Mouse (Mus musculus) CD8-positive naive resting alpha-beta T cell, adult 2 months (primary cell): Measurements from ENCODE around the gene Tox2.
A peak's percentile ranks its signal among the peaks of the same experiment; 100 is the strongest.

ENCODE experiments used
- DNase-seq, 2 experiments: peaks; one replicate each; pipeline ENCODE4 v3.0.0; 2022; ENCODE audit warnings: low read depth in 2 of 2, low spot score in 2 of 2

The Tox2 gene

GRCm38 (mm10) chr2:163202884-163203634 is at the start of gene Tox2:
TSS of gene Tox2 (plus strand) at chr2:163203125.
- DNase-seq, result peak; percentile 39 to 61

- DNase-seq, result no peak
Observed at GRCm38 (mm10) chr2:163154673-163155072, 48.3 kb upstream of the Tox2 start.

GRCm38 (mm10) chr2:163158979-163159378 is 43.9 kb upstream of the Tox2 start:
- no peak for DNase-seq

DNA sequence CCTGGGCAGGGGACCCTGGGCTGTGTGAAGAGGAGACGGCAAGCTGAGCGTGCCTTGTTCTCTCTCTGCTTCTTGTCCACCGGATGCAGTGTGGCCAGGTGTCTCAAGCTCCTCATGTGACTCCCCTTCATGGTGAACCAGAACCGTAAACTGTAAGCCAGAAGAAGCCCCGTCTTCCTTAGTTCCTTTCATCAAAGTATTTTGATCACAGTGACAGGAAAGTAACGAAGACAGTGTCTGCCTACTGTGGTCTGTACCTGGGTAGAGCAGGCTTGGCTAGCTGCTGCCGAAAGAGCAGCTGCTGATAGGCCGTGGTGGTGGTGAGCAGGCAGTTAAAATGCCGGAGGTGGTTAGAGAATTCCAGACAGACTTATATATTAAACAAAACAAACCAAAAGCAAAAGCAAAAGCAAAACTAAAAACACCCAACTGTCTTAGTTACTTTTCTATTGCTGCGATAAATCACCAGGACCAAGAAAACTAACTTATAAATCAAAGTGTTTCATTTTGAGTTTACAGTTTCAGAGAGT is 38.4 kb upstream of the Tox2 start:
- peak in 1 of 2 experiments; percentile 17 for DNase-seq

DNA sequence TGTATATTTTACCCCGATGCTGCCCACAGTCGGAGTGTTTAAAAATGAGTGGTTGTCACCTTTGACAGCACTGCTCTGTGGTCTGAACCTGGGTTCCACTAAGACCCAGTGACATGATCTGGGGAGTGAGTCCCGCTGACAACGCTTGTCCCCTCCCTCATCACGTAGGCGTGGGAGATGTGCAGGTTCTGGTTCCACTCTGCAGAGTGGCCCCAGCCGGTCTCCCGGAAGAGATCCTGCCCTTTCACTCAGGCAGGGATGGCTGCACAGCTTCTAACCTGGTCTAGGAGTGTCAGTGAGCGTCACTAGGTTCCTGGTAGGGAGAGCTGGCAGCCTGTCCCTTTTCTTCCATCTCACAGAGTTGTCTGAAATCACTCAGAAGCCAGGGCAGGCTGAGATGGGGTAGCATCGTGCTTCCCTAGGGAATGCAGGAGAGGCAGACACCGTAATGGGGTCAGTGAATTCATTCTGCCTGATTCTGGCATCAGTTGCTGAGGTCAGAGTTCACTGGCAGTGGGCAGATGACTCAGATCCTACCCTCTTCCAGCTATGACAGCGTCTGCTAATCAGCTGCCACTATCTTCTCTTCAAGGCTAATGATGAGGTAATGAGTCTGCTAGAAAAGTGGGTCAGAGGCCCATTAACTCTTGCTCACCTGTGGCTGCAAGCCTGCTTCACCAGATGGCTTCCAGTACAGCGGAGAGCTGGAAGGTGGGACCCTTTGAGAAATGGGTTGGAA is 36.7 kb upstream of the Tox2 start:
- no peak for DNase-seq

DNA sequence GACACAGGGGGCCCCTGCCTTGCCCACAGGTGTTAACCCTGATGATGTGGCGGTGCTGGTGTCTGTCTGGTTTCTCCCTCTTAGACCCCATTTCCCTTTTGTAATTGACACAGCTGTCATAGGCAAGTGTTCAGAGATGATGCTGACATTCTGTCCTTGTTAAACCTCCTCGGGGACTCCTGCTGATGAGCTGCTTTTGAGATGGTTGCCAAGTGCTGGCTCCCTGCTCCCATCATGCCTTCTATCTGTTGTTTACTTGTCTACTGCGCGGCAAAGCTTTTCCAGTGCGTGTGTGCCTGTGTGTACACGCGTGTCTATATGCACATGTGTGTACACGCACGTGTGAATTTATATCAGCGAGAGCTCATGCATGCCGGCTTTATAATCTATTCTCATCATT is 31.0 kb upstream of the Tox2 start:
- DNase-seq, result no peak

GRCm38 (mm10) chr2:163174066-163174465 is 28.9 kb upstream of the Tox2 start:
- no peak for DNase-seq

GRCm38 (mm10) chr2:163175831-163176230 is 27.1 kb upstream of the Tox2 start:
- DNase-seq, result no peak

DNA sequence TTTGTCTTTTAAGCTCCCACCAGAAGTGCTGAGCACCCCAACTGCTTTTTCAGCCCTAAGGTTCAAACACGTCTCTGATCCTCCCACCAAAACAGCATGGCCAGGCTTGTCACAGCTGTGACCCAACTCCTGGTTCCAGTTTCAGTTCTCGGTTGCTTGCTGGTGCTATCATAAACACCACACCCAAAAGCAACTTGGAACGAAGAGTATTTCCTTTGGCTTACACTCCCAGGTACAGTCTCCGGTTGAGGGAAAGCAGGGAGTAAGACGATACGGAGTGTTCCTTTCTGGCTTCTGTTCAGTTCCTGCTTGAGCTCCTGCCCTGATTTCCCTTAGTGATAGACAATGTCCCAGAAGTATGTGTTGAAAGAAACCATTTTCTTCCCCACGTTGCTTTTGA is 26.4 kb upstream of the Tox2 start:
- no peak for DNase-seq

- DNase-seq, result no peak
Observed at GRCm38 (mm10) chr2:163187552-163187951, 15.4 kb upstream of the Tox2 start.

DNA sequence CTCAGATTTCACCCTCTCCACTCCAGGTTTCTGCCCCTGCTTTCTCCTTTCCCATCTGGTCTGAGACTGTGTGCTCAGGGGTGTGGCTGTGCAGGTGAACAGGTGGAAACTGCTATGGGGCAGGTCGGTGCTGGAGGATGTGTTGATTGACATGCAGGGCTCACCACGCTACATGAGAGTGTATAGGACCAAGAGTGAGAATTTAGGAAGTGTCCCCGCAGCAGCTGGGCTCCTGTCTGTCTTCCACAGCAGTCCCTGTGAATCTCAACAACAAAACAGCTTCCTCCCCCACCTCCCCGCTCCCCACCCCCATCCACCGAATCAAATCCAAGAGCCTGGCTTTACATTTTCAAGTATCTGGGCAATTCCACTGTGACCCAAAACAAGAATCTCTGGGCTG is 13.3 kb upstream of the Tox2 start:
- DNase-seq, result no peak

GRCm38 (mm10) chr2:163190004-163190441 is 12.9 kb upstream of the Tox2 start:
- no peak for DNase-seq

DNA sequence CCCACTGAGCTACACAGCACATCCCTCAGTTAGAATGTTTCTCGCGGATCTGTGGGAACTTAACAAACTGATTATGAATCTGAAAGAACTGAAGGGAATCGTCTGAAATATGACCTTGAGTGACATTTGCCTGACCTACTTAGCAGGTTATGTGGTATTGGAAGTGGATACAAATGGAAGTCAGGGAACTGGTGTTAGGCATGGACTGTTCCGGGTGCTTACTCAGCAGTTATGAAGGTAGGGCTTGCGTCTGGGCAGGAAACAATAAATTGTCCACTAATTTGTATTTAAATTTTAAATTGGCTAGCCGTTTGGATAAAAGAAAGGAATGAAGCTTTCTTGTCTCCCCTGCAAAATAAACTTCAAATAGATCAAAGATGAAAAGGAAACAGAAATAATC is 10.4 kb upstream of the Tox2 start:
- DNase-seq, result no peak

- no peak for DNase-seq
Observed at GRCm38 (mm10) chr2:163194015-163194414, 8.9 kb upstream of the Tox2 start.

DNA sequence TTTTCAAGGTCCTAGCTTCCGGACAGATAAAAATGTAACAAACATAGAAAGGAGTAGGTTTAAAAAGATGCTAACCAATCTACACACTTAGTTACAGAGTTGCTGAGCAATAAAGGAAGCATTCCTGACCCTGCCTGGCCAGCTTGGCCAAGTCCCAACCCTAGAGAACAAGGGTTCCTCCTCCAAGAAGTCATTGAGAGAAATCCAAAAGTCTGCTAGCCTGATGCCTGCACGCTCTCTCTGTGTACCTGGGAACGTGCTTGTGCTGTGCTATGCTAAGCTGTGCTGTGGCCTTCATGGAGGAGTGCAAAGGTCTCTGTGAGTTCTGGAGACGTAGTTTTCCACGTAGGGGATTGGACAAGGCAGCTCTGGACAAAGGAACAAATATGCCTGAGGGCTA is 8.4 kb upstream of the Tox2 start:
- DNase-seq, result no peak

DNA sequence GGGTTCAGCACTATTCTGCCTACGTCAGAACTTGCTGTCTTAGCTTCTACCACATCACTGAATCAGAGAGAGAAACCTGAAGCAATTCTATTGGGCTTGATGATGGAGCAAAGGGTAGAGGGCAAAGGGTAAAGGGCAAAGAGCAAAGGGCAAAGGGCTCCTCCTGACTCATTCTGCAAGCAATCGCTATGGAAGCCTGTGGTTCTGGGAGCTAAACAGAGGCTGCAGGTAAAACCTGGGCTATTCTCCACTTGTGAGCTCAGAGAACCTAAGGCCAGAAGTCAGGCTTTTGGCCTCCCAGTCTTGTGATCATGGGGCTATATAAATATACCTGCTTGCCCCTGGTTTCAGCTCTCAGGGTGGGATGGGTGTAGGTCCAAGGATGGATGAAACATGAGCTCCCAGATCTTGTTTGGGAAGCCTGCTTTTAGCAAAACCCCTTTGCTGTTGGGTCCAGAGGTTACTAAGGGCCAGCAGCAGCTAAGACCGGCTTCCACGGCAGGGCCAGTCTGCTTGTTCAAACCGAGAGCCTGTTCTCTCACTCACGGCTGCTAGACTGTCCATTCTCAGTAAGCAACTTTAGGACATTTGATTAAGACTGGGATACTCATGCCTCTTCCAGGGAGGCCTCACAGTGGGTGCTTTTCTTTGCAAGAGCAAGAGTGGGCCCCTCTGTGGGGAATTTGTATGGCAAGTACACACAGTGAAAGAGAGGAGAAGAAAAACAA is 7.7 kb upstream of the Tox2 start:
- no peak for DNase-seq

DNA sequence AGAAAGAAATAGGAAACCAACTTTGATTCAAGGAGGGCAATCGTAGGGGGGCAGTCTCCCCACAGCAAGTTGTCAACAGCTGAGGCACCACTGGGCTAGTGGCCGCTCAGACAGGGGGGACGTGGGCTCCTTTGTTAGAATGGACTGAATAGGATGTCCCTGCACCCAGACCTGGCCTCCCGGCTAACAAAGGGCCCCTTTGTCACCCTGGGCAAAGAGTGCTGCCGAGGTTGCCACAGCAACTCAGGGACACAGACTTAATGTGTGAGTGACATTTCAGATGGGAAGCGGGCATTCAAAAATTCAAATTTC is 7.1 kb upstream of the Tox2 start:
- DNase-seq, result no peak

DNA sequence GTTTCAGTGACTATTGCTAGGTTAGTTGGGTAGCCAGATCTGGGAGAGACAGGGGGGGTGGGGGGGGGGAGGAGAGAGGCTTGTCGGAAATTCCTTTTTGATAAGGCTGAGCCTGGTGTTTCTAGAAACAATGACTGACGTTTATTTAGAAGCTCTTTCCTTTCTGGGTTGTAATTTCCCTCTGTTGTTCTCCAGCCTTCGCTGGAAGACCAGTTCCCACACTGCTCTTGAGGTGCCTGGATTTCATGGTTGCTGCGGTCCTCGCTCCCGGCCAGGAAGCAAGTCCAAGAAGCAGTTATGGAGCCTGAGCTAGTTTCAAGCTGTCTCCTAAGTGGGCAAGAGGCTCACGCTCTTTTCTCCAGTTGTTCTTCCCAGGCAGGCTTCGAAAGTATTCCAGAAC is 1.0 kb upstream of the Tox2 start:
- no peak for DNase-seq

- DNase-seq, result no peak
Observed at GRCm38 (mm10) chr2:163202553-163202883, 407 bp upstream of the Tox2 start.

DNA sequence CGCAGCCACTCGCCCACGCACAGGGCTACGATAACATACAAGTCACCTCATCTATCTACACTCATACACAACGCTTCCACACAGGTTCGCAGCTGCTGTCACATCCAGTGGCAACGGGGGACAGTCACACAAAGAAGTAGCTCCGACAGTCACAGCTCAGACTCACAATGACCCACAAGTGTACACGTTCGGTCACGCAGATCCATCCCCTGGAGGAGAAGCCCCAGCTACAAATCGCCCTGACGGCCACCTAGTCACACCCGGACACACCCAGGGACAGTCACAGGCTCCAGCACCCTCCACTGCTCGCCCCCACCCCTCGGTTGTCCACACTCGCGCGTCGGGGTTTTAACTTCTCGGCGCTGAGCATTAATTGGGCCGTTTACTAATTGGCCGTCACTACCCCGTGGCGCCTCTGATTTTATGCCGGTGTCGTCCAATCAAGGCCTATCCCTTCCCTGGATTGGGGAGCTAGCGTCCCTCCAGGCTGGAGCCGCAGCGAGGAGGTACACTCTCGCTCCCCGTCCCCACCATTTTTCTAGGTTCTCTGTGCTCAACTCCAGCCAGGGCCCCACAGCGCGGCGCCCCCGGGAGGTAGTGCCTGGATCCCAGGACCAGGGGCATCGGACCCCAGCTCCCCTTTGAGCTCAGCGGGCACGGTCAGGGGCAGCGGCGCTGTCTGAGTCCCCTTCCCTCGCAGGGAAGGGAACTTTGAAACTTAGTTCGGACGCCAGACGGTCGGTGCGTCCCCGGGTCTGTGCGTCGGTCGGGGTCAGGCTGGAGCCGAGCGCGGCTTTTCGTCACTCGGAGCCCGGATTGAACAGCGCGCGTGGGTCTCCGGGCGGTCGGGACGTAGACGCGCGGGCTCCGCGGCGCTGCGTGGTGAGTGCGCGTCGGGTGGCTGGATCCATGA is 966 bp downstream of the Tox2 start:
- no peak for DNase-seq
